Mouse (Mus musculus): ENCODE data around the gene Tmem198b.

DNA sequence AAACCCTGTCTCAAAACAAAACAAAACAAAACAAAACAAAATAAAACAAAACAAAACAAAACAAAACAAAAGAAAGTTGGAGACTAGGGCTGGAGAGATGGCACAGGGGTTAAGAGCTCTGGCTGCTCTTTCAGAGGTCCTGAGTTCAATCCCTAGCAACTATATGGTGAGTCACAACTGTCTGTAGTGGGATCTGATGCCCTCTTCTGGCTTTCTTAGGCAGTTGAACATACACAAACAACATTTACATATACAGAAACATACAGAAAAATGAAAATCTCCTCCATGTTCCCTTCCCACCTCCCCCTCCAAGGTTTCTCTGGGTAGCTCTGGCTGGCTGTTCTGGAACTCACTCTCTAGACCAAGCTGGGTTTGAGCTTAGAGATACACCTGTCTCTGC is 12.1 kb downstream of the Tmem198b start:
- no peak for TF ChIP-seq CTCF (IDR thresholded peaks at IDR 0.05; ENCODE audit: extremely low read depth, insufficient read depth, insufficient read length, insufficient replicate concordance)
- TF ChIP-seq POLR2A (IDR thresholded peaks at IDR 0.05; ENCODE audit: low read depth, low read length) = no peak
